Mouse (Mus musculus) frontal cortex, postnatal 14 days (tissue): ENCODE data around the gene Abhd12.
A peak's percentile ranks its signal among the peaks of the same experiment; 100 is the strongest.
"Not testable (repeated sequence)": the region's sequence is repeated elsewhere in the genome, so short reads cannot be mapped to it uniquely, and the experiment has no call there.

ENCODE experiments used
- DNase-seq, 2 experiments: peaks; one replicate each; pipeline ENCODE4 v3.0.0; 2022; ENCODE audit warnings: low spot score in 2 of 2

Gene Abhd12

GRCm38 (mm10) chr2:150904272-150904935 lies at the start of gene Abhd12:
Gene Abhd12, minus strand, starts transcription at chr2:150904741.
- DNase-seq = peak; percentile 94 to 97

GRCm38 (mm10) chr2:150951201-150951600 lies 46.7 kb upstream of the Abhd12 start:
- no peak for DNase-seq

GRCm38 (mm10) chr2:150950056-150950455 lies 45.5 kb upstream of the Abhd12 start:
- DNase-seq = no peak

- no peak for DNase-seq
Observed at GRCm38 (mm10) chr2:150949652-150950051, 45.1 kb upstream of the Abhd12 start.

GRCm38 (mm10) chr2:150948786-150949185 lies 44.2 kb upstream of the Abhd12 start:
- no peak for DNase-seq

- DNase-seq = not testable (repeated sequence)
Observed at GRCm38 (mm10) chr2:150947880-150948611, 43.5 kb upstream of the Abhd12 start.

- DNase-seq = not testable (repeated sequence)
Observed at GRCm38 (mm10) chr2:150947341-150947740, 42.8 kb upstream of the Abhd12 start.

GRCm38 (mm10) chr2:150944017-150944416 lies 39.5 kb upstream of the Abhd12 start:
- DNase-seq = no peak

GRCm38 (mm10) chr2:150934659-150935058 lies 30.1 kb upstream of the Abhd12 start:
- DNase-seq = no peak

- no peak for DNase-seq
Observed at GRCm38 (mm10) chr2:150933482-150933881, 28.9 kb upstream of the Abhd12 start.

GRCm38 (mm10) chr2:150930806-150931205 lies 26.3 kb upstream of the Abhd12 start:
- DNase-seq = no peak

GRCm38 (mm10) chr2:150929156-150929555 lies 24.6 kb upstream of the Abhd12 start:
- DNase-seq = no peak

- no peak for DNase-seq
Observed at GRCm38 (mm10) chr2:150927038-150927720, 22.6 kb upstream of the Abhd12 start.

- no peak for DNase-seq
Observed at GRCm38 (mm10) chr2:150923505-150923904, 19.0 kb upstream of the Abhd12 start.

- DNase-seq = no peak
Observed at GRCm38 (mm10) chr2:150923026-150923425, 18.5 kb upstream of the Abhd12 start.

- DNase-seq = no peak
Observed at GRCm38 (mm10) chr2:150922165-150922564, 17.6 kb upstream of the Abhd12 start.

GRCm38 (mm10) chr2:150921697-150922096 lies 17.2 kb upstream of the Abhd12 start:
- DNase-seq = no peak

GRCm38 (mm10) chr2:150920543-150920942 lies 16.0 kb upstream of the Abhd12 start:
- DNase-seq = no peak

GRCm38 (mm10) chr2:150918720-150919119 lies 14.2 kb upstream of the Abhd12 start:
- DNase-seq = no peak

- no peak for DNase-seq
Observed at GRCm38 (mm10) chr2:150915786-150916185, 11.2 kb upstream of the Abhd12 start.

- no peak for DNase-seq
Observed at GRCm38 (mm10) chr2:150914781-150915515, 10.4 kb upstream of the Abhd12 start.

- DNase-seq = no peak
Observed at GRCm38 (mm10) chr2:150910295-150910881, 5.8 kb upstream of the Abhd12 start.
